Mouse (Mus musculus) macrophage (primary cell): Measurements from ENCODE around the gene Myl12a. TPM values are rescaled to one million over a fixed set of nuclear protein-coding genes. Genes with fewer than 3 reads are reported as not detected.

Experiments used
- H3K27ac ChIP-seq: fragments of 350-480 bp; formaldehyde crosslinking; 2 replicates; pipeline ENCODE4 v1.9.0; 2021
- H3K36me3 ChIP-seq: fragments of 350-480 bp; formaldehyde crosslinking; 2 replicates; pipeline ENCODE4 v1.9.0; 2021; ENCODE audit errors: inconsistent target
- H3K4me3 ChIP-seq: fragments of 350-480 bp; formaldehyde crosslinking; 2 replicates; pipeline ENCODE4 v1.9.0; 2021; ENCODE audit errors: inconsistent target
- H3K79me2 ChIP-seq: fragments of 350-480 bp; formaldehyde crosslinking; 2 replicates; pipeline ENCODE4 v1.9.0; 2021; ENCODE audit errors: inconsistent target
- WGBS: methylation state at CpG from one replicate; pipeline ENCODE4 v1.1.7; 2026; ENCODE audit warnings: inconsistent platforms; ENCODE audit not compliant: missing documents; 5-methylcytosine and 5-hydroxymethylcytosine counted together
- polyA plus RNA-seq: library from polyadenylated mRNA; stranded (reverse); fragments of 250-400 nt; gene quantifications from 3 replicates; pipeline ENCODE4 v1.2.4, GENCODE M21; 2018; ENCODE audit warnings: inconsistent platforms

The Myl12a gene
- polyA plus RNA-seq, 1 experiment from 2014 or later = 198 TPM

DNA sequence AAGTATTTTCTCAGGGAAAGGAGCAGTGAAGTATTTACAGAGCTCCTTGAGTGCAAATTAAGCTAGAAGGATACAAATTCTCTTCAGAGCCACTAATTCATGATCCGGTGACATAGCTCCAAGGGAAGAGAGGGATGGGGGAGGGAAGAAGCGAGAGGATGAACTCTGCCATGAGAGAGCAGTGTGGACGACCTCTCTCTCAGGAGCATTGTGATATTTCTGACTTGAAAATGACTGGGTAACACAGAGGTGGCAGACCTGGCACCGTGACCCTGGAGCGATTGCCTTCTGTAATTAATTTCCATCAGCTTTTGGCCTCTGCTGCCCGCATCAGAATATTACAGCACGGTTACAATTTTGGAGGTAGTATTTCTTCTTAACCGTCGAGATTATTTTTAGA is 17.2 kb upstream of the Myl12a start:
- Histone ChIP-seq H3K79me2 (no peaks in the 10 kb centered on the region), H3K27ac (no peak overlapping the region), H3K4me3 (no peak overlapping the region), H3K36me3 (no peaks in the 10 kb centered on the region)
- 88% methylated on average over 9 of the region's 9 CpGs for WGBS

- WGBS = 71% methylated on average over 6 of the region's 6 CpGs
- no peaks in the 10 kb centered on the region for H3K79me2 ChIP-seq
- H3K4me3 ChIP-seq = no peak overlapping the region
Observed at GRCm38 (mm10) chr17:71019309-71019655, 16.6 kb upstream of the Myl12a start.

DNA sequence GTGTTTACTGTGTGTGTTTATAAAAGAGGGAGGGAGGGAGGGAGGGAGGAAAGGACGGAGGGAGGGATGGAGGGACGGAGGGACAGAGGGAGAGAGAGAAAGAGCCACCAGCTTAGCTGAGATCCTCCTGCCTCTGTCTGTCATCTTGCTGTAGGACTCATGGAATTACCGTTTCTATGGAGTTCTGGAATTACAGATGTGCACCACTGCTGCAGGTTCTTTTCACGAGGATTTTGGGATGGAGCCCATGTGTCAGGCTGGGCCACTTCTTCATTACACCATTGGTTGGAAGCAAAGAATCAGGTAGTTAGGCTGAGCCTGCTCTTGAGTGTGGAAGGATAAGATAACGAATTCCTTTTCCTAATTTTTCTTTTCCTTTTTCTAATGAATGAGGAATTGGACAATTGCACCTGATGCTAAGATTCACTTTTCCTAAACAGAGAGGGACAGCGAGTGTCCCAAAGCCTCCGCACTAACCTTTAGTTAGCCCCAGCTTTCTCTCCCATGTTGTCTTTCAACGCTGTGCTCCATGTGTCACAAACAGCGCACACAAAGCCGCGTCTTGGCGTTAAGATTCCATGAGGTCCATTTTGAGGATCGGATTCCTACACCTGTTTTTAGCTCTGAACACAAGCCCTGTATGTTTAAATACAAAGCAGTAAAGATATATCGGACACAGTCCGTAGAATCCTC is 16.1 kb upstream of the Myl12a start:
- Histone ChIP-seq H3K4me3 (no peak overlapping the region), H3K27ac (no peak overlapping the region)
- WGBS = 97% methylated on average over 15 of the region's 15 CpGs

More at GRCm38 (mm10) chr17:71019309-71019655, 16.6 kb upstream of the Myl12a start:
- H3K36me3 ChIP-seq = no peaks in the 10 kb centered on the region
- no peak overlapping the region for H3K27ac ChIP-seq

GRCm38 (mm10) chr17:71018151-71018550 is 15.5 kb upstream of the Myl12a start:
- Histone ChIP-seq H3K4me3 (no peak overlapping the region), H3K79me2 (no peaks in the 10 kb centered on the region), H3K36me3 (no peaks in the 10 kb centered on the region), H3K27ac (no peak overlapping the region)
- WGBS = 100% methylated on average over 3 of the region's 3 CpGs

More for the DNA sequence above, 16.1 kb upstream of the Myl12a start:
- Histone ChIP-seq H3K36me3 (no peaks in the 10 kb centered on the region), H3K79me2 (no peaks in the 10 kb centered on the region)

DNA sequence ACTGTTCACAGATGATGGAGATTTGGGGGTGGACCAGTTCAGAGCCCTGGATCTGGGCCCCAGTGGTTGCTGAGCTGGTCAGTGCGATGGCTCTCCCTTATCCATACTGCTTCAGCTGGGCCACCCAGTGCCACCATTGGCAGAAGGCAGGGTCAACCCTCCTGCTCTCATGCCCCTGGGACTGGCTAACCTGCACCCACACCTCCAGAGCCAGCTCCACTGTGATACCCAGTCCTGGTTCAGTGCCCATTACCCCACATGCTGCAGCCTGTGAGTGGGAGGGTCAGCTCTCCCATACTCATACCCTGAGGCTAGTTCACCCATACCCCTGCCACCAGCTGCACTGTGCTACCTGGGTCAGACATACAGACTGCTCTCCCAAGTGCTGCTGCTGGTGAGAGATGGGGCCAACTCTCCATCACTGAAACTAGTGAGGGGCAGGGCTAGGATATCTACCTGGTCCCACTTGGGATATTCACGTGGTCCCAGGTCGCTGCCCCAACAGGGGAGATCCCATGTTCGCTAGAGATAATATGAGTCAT is 14.8 kb upstream of the Myl12a start:
- H3K36me3 ChIP-seq = no peaks in the 10 kb centered on the region
- 88% methylated on average over 4 of the region's 4 CpGs for WGBS

GRCm38 (mm10) chr17:71014911-71015310 is 12.2 kb upstream of the Myl12a start:
- H3K27ac ChIP-seq = no peak overlapping the region
- WGBS = 61% methylated on average over 5 of the region's 5 CpGs

More for the DNA sequence above, 14.8 kb upstream of the Myl12a start:
- Histone ChIP-seq H3K4me3 (no peak overlapping the region), H3K79me2 (no peaks in the 10 kb centered on the region), H3K27ac (no peak overlapping the region)

GRCm38 (mm10) chr17:71013105-71013504 is 10.4 kb upstream of the Myl12a start:
- Histone ChIP-seq H3K79me2 (no peaks in the 10 kb centered on the region), H3K4me3 (no peak overlapping the region), H3K36me3 (no peaks in the 10 kb centered on the region), H3K27ac (no peak overlapping the region)
- 92% methylated on average over 6 of the region's 6 CpGs for WGBS

More at GRCm38 (mm10) chr17:71014911-71015310, 12.2 kb upstream of the Myl12a start:
- H3K36me3 ChIP-seq = no peaks in the 10 kb centered on the region
- no peaks in the 10 kb centered on the region for H3K79me2 ChIP-seq
- H3K4me3 ChIP-seq = no peak overlapping the region

DNA sequence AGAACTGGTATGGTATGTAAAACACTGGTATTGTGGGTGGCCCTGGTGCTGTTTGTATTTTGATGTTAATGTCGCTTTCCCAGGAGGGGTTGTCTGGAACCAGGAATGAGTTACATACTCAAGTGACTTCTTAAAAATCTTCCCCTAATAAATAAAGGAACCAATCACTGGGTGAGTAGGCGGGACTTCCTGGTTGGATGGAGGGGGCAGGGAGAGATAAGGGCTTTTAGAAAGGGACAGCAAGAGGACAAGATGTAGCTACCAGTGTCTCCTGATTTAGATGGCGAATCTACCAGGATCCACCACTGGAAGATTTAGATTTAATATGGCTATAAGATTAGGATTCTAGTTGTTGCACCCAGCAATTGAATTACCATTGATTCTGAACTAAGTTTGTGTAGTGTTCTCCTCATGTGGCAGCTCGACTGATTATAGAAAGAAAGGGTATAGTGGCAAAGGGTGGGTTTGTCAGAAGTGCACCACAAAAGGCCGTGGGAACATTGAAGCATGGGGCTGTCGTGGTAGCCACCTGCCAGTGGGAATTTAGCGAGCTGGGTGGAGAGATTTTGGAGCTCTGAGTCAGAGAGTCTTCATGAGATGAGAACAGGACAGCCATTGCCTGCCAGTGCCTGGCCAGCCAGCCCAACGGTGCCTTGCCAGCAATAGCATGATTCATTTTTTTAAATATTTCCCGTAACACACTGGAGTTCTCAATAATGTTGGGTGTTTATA is 9.4 kb upstream of the Myl12a start:
- H3K4me3 ChIP-seq = no peak overlapping the region
- 91% methylated on average over 9 of the region's 9 CpGs for WGBS
- no peaks in the 10 kb centered on the region for H3K79me2 ChIP-seq
- H3K36me3 ChIP-seq = no peaks in the 10 kb centered on the region
- no peak overlapping the region for H3K27ac ChIP-seq

DNA sequence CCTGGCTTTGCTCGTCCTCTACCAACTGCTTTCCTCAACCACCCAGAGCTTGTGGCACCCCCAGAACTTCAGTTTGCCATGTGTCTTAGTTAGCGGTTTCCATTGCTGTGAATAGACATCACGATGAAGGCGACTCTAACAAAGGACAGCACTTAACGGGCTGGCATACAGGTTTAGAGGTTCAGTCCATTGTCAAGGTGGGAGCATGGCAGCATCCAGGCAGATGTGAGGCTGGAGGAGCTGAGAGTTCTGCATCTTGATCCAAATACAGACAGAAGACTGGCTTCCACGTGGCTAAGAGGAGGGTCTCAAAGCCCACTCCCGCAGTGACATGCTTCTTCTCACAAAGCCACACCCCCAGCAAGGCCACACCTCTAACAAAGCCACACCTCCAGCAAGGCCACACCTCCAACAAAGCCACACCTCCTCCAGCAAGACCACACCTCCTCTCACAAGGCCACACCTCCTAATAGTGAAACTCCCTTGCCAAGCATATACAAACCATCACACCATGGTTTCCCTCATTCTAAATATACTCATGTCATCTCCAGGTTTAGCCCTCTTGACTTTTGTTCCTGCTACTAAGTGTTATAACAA is 8.1 kb upstream of the Myl12a start:
- H3K27ac ChIP-seq = no peak overlapping the region
- H3K79me2 ChIP-seq = no peaks in the 10 kb centered on the region
- WGBS = 89% methylated on average over 7 of the region's 7 CpGs
- no peaks in the 10 kb centered on the region for H3K36me3 ChIP-seq
- no peak overlapping the region for H3K4me3 ChIP-seq

DNA sequence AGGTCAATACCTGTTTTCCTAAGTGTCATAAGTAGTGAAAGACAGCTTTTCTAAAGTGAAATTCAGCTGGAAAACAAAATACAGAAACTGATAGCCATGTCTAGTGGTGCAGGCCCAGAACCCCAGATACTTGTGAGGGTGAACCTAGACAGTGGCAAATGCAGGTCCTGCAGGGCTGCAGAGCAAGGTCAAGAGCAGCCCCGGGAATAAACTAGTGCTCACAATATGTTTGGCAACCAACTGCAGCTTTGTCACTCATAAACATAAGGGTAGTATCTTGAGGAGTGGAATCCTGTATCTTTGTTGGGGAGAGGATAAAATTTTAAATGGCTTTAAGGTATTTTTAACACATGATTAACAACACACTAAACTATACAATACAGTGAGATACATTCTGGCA is 7.1 kb upstream of the Myl12a start:
- H3K36me3 ChIP-seq = no peaks in the 10 kb centered on the region
- H3K79me2 ChIP-seq = no peaks in the 10 kb centered on the region
- H3K27ac ChIP-seq = no peak overlapping the region
- no peak overlapping the region for H3K4me3 ChIP-seq
- 80% methylated on average over 1 of the region's 1 CpGs for WGBS

GRCm38 (mm10) chr17:71008676-71009075 is 6.0 kb upstream of the Myl12a start:
- Histone ChIP-seq H3K79me2 (no peaks in the 10 kb centered on the region), H3K36me3 (no peaks in the 10 kb centered on the region), H3K27ac (no peak overlapping the region), H3K4me3 (no peak overlapping the region)
- WGBS = 94% methylated on average over 3 of the region's 3 CpGs

GRCm38 (mm10) chr17:71006976-71007375 is 4.3 kb upstream of the Myl12a start:
- no peaks in the 10 kb centered on the region for H3K36me3 ChIP-seq
- no peaks in the 10 kb centered on the region for H3K79me2 ChIP-seq
- H3K4me3 ChIP-seq = no peak overlapping the region
- H3K27ac ChIP-seq = no peak overlapping the region
- WGBS = 84% methylated on average over 5 of the region's 5 CpGs

- Histone ChIP-seq H3K79me2 (peaks cover 24% of the 10 kb centered on the region), H3K36me3 (no peaks in the 10 kb centered on the region), H3K4me3 (no peak overlapping the region), H3K27ac (no peak overlapping the region)
- WGBS = 72% methylated on average over 10 of the region's 10 CpGs
Observed at GRCm38 (mm10) chr17:71004186-71004960, 1.7 kb upstream of the Myl12a start.

- Histone ChIP-seq H3K36me3 (no peaks in the 10 kb centered on the region), H3K79me2 (peaks cover 30% of the 10 kb centered on the region), H3K27ac (no peak overlapping the region), H3K4me3 (no peak overlapping the region)
- WGBS = 90% methylated on average over 2 of the region's 2 CpGs
Observed at GRCm38 (mm10) chr17:71003721-71004120, 1.0 kb upstream of the Myl12a start.
